Mouse (Mus musculus): Measurements from ENCODE around the gene Gas7. TPM values are rescaled to one million over a fixed set of nuclear protein-coding genes. Genes with fewer than 3 reads are reported as not detected.

Gas7 gene
- total RNA-seq, 2 experiments from 2014 or later: 563 to 593 TPM

GRCm38 (mm10) chr11:67588196-67588827 is 133.1 kb downstream of the Gas7 start:
- no peak for DNase-seq (ENCODE audit: low spot score in 2 of 2)
- intact Hi-C loops (cut with DNase I): no loop called here

GRCm38 (mm10) chr11:67588828-67589314 is 133.6 kb downstream of the Gas7 start:
- intact Hi-C loops (cut with DNase I): no loop called here
- peak; percentile 80 to 92 for DNase-seq (ENCODE audit: low spot score in 2 of 2)

- intact Hi-C loops (cut with DNase I): loop anchor here (5.0 kb wide), 1 partner anchor 69 kb away; no protein-coding TSS in a partner anchor
- DNase-seq (ENCODE audit: low spot score in 2 of 2): peak; percentile 88 to 96
These were observed 141.0 kb downstream of the Gas7 start for GRCm38 (mm10) chr11:67596233-67596632.

GRCm38 (mm10) chr11:67596856-67597255 is 141.6 kb downstream of the Gas7 start:
- intact Hi-C loops (cut with DNase I): loop anchor here (5.0 kb wide), 1 partner anchor 70 kb away; no protein-coding TSS in a partner anchor
- no peak for DNase-seq (ENCODE audit: low spot score in 2 of 2)

- DNase-seq (ENCODE audit: low spot score in 2 of 2): peak in 1 of 2 experiments; percentile 68
These were observed 142.2 kb downstream of the Gas7 start for GRCm38 (mm10) chr11:67597388-67597787.

GRCm38 (mm10) chr11:67599141-67599540 is 143.9 kb downstream of the Gas7 start:
- intact Hi-C loops (cut with DNase I): loop anchor here (5.0 kb wide), 1 partner anchor 72 kb away; no protein-coding TSS in a partner anchor
- no peak for DNase-seq (ENCODE audit: low spot score in 2 of 2)

More at GRCm38 (mm10) chr11:67597388-67597787, 142.2 kb downstream of the Gas7 start:
- intact Hi-C loops (cut with DNase I): loop anchor here (5.0 kb wide), 1 partner anchor 70 kb away; no protein-coding TSS in a partner anchor

GRCm38 (mm10) chr11:67600710-67601430 is 145.6 kb downstream of the Gas7 start:
- intact Hi-C loops (cut with DNase I): no loop called here
- DNase-seq (ENCODE audit: low spot score in 2 of 2): peak in 1 of 2 experiments; percentile 56

- intact Hi-C loops (cut with DNase I): no loop called here
- DNase-seq (ENCODE audit: low spot score in 2 of 2): no peak
These were observed 147.6 kb downstream of the Gas7 start for GRCm38 (mm10) chr11:67602711-67603369.

- intact Hi-C loops (cut with DNase I): no loop called here
- DNase-seq (ENCODE audit: low spot score in 2 of 2): peak; percentile 58 to 69
These were observed 149.2 kb downstream of the Gas7 start for GRCm38 (mm10) chr11:67604481-67604880.

GRCm38 (mm10) chr11:67608114-67608683 is 153.0 kb downstream of the Gas7 start:
- intact Hi-C loops (cut with DNase I): no loop called here
- no peak for DNase-seq (ENCODE audit: low spot score in 2 of 2)

GRCm38 (mm10) chr11:67612158-67612839 is 157.1 kb downstream of the Gas7 start:
- intact Hi-C loops (cut with DNase I): no loop called here
- no peak for DNase-seq (ENCODE audit: low spot score in 2 of 2)

GRCm38 (mm10) chr11:67616557-67617239 is 161.5 kb downstream of the Gas7 start:
- intact Hi-C loops (cut with DNase I): no loop called here
- peak; percentile 49 to 81 for DNase-seq (ENCODE audit: low spot score in 2 of 2)

- no peak for DNase-seq (ENCODE audit: low spot score in 2 of 2)
- intact Hi-C loops (cut with DNase I): no loop called here
These were observed 167.1 kb downstream of the Gas7 start for GRCm38 (mm10) chr11:67622340-67622739.

- intact Hi-C loops (cut with DNase I): no loop called here
- DNase-seq (ENCODE audit: low spot score in 2 of 2): no peak
These were observed 171.9 kb downstream of the Gas7 start for GRCm38 (mm10) chr11:67627179-67627578.

- no peak for DNase-seq (ENCODE audit: low spot score in 2 of 2)
- intact Hi-C loops (cut with DNase I): no loop called here
These were observed 173.3 kb downstream of the Gas7 start for GRCm38 (mm10) chr11:67628522-67628921.

- intact Hi-C loops (cut with DNase I): no loop called here
- no peak for DNase-seq (ENCODE audit: low spot score in 2 of 2)
These were observed 177.7 kb downstream of the Gas7 start for GRCm38 (mm10) chr11:67632906-67633305.

- intact Hi-C loops (cut with DNase I): no loop called here
These were observed 178.5 kb downstream of the Gas7 start for GRCm38 (mm10) chr11:67633620-67634229.

GRCm38 (mm10) chr11:67636201-67636600 is 181.0 kb downstream of the Gas7 start:
- DNase-seq (ENCODE audit: low spot score in 2 of 2): no peak

More at GRCm38 (mm10) chr11:67633620-67634229, 178.5 kb downstream of the Gas7 start:
- DNase-seq (ENCODE audit: low spot score in 2 of 2): no peak

More at GRCm38 (mm10) chr11:67636201-67636600, 181.0 kb downstream of the Gas7 start:
- intact Hi-C loops (cut with DNase I): no loop called here
